Mouse (Mus musculus) inflammation-experienced regulatory T-cells, adult 6 months (primary cell): ENCODE results near the gene AU018091. TPM values are rescaled to one million over a fixed set of nuclear protein-coding genes. Genes with fewer than 3 reads are reported as not detected.
"Not testable (repeated sequence)": the region's sequence is repeated elsewhere in the genome, so short reads cannot be mapped to it uniquely, and the experiment has no call there.

Source experiments
- ATAC-seq: one replicate; pipeline ENCODE4 v1.8.0; 2017
- polyA plus RNA-seq, 3 experiments: library from polyadenylated mRNA; unstranded; fragments of 100-300 nt; shearing (Covaris generic); gene quantifications; one replicate each; pipeline ENCODE4 v1.2.1; 2017

Gene AU018091
- polyA plus RNA-seq, 3 experiments from 2014 or later, result not detected

GRCm38 (mm10) chr7:3164991-3165390 is 4.0 kb downstream of the AU018091 start:
- ATAC-seq, result no peak

DNA sequence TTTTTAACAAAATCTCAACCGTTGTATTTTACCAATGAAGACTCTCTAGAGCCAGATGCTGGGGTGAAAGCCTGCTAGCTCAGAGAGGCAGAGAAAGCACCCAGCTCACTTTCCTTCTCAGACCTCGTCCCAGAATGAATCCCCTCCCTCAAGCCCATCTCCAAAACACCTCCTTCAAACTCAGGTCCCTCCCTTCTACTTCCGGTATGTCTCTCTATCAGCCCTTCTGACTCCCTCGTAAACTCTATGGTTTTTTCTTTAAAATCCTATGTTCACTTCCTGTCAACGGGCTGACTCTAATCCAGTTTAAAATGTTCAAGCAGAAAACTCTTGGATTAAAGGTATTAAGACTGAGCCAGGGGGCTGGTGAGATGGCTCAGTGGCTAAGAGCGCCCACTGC is 4.6 kb downstream of the AU018091 start:
- no peak for ATAC-seq

DNA sequence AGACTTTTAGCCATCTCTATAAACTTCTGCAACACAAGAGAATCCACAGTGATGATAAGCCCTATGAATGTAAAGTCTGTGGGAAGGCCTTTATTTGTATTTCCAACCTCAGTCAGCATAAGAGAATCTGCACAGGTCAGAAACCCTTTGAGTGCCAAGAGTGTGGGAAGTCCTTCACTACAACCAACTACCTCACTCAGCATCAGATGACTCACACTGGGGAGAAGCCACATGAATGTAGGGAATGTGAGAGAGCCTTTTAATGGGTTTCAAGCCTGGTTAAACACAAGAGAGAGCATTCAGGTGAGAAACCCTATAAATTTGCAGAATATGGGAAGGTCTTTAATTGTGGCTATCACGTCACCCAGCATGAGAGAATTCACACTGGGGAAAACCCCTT is 18.6 kb downstream of the AU018091 start:
- no peak for ATAC-seq

GRCm38 (mm10) chr7:3146072-3146471 is 22.9 kb downstream of the AU018091 start:
- ATAC-seq, result no peak

DNA sequence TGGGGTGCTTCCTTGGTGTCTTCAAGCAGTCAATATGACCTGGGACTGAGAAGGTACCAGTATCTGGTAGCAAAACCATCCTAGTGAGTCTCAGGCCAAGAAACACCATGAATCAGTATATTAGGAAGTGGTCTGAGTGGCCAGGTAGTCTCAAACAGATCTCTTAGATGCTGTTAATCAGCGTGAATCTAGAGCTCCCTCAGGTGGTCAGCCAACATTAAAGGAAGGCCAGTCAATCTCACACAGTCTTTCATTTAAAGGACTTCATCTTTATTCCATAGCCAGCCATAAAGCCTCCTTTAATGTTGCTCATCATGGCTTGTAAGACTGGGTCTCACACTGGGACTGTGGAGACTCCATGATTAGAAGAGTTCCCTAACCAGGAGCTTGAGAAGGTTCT is 25.7 kb downstream of the AU018091 start:
- ATAC-seq, result no peak

GRCm38 (mm10) chr7:3135606-3136005 is 33.4 kb downstream of the AU018091 start:
- ATAC-seq, result no peak

GRCm38 (mm10) chr7:3134654-3135053 is 34.3 kb downstream of the AU018091 start:
- ATAC-seq, result no peak

DNA sequence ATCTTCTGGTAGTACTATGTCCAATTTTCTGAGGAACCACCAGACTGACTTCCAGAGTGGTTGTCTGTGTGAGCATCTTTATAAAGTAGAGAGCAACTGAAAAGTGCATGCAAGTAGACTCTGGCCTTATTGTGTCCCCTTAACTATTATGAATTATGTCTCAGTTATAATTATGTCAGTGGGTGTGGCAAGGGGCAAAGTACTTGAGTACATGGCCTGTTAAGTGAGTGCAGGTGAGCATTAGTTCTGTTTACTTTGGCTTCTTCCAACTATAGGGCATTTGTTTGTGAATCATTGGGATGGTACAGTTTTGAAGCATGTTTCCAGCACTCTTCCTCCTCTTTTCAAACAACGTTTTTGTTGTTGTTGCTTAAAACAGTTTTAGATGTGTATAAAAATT is 38.7 kb downstream of the AU018091 start:
- no peak for ATAC-seq

DNA sequence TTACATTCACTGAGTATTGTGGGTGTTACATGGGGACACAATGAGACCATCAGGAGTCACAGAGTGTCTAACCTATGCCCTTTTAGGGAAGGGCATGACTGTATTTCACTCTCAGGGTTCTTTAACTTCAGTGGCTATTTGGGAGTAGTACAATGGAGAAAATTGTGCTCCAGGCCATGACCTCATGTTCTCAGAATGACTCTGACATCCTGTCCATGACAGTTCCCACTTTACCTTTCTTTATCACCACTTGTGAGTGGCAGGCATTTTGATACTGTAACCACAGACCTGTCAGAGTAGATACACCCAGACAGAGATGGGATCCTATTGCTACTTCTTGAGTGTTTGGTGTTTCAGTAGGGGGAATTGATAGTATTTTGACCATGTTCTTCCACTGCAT is 40.4 kb downstream of the AU018091 start:
- not testable (repeated sequence) for ATAC-seq

DNA sequence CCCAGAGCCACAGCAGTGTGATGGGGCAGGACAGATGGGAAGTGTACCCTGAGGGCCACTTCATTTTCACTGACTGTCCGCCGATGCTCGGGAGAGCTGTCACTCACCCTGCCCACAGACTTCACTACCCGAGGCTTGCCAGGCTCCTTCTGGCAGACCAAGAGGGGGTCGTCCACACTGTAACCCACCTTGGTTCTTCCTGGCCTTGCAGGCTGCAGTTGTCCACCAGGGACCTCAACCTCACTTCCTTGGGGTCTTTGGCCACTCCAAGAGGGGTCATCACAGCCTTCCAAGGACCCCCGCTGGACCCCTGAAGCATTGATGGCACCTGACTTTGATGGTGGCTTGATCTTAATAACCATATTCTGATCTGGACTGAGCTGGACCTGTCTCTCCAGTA is 57.8 kb downstream of the AU018091 start:
- not testable (repeated sequence) for ATAC-seq

DNA sequence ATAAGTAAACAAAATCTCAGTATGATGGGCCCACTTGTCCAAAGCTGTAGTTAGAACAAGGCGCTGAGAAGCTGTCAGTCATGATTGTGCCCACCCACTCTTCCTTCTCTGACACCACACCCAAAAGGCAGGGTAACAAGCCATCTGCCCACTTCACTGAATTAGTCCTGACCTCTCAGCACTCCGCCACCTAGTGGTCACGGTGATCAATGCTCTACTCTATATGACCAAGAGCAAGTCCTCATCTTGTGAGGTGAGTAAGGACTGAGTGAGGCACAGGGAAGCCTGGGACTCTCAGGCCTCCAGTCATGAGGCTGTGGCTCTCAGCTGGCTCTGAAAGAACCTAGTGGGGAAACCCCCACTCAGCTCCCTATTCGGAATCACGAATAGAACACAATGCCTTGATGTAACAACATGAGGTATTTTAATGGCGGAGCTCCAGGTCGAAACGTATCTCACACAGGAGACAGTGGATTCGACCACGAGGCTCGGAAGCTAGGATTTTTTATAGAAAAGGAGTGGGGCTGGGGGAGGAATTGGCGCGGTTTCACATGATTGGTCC is 62.4 kb downstream of the AU018091 start:
- ATAC-seq, result not testable (repeated sequence)

Other genes starting within 250 kb of the AU018091 start
- gene Nlrp12, start 80.5 kb upstream of the AU018091 start, polyA plus RNA-seq, result not detected
- 10 to 100 TPM in 1 of 3 experiments, 1 to 10 TPM in 2; 1.5 to 23.0 (median 4.8) TPM for gene Myadm, start 119.9 kb upstream of the AU018091 start, polyA plus RNA-seq
- gene Prkcg, start 120.0 kb upstream of the AU018091 start, polyA plus RNA-seq, result under 1 TPM in 1 of 3 experiments, not detected in 2; 0.82 TPM
- gene Cacng7, start 163.8 kb upstream of the AU018091 start, polyA plus RNA-seq, result not detected
- not detected for gene Cacng8, start 221.5 kb upstream of the AU018091 start, polyA plus RNA-seq